Mouse (Mus musculus): ENCODE results near the gene Crtac1. TPM values are rescaled to one million over a fixed set of nuclear protein-coding genes. Genes with fewer than 3 reads are reported as not detected.

Gene Crtac1
- polyA plus RNA-seq, 1 experiment from 2014 or later, result 0.97 TPM

- H3K27ac ChIP-seq (ENCODE audit: low read depth), result no peak overlapping the region
- 49% methylated on average over 8 of the region's 8 CpGs for WGBS
- no peak overlapping the region for H3K4me2 ChIP-seq
- H3K9ac ChIP-seq, result no peak overlapping the region
- no peaks in the 10 kb centered on the region for H3K9me3 ChIP-seq (ENCODE audit: low read depth, low read length)
- DNase-seq (no peak), ATAC-seq (ENCODE audit: insufficient read depth) (no peak)
- no peak for TF ChIP-seq CTCF (IDR thresholded peaks at IDR 0.05; ENCODE audit: low read depth)
- no peak overlapping the region for H3K4me3 ChIP-seq (ENCODE audit: low read depth, low read length)
- H3K4me1 ChIP-seq (ENCODE audit: insufficient read depth), result no peaks in the 10 kb centered on the region
- no peaks in the 10 kb centered on the region for H3K27me3 ChIP-seq (ENCODE audit: insufficient read depth, low read length)
- no peaks in the 10 kb centered on the region for H3K36me3 ChIP-seq (ENCODE audit: insufficient read depth)
These were observed 10.9 kb upstream of the Crtac1 start for GRCm38 (mm10) chr19:42442246-42443197.

- ATAC-seq (ENCODE audit: insufficient read depth) (no peak), DNase-seq (peak; percentile 21)
- no peaks in the 10 kb centered on the region for H3K36me3 ChIP-seq (ENCODE audit: insufficient read depth)
- no peaks in the 10 kb centered on the region for H3K9me3 ChIP-seq (ENCODE audit: low read depth, low read length)
- H3K27ac ChIP-seq (ENCODE audit: low read depth), result no peak overlapping the region
- no peaks in the 10 kb centered on the region for H3K4me1 ChIP-seq (ENCODE audit: insufficient read depth)
- no peak overlapping the region for H3K4me2 ChIP-seq
- no peak overlapping the region for H3K4me3 ChIP-seq (ENCODE audit: low read depth, low read length)
- 21% methylated on average over 3 of the region's 3 CpGs for WGBS
- no peak overlapping the region for H3K9ac ChIP-seq
- TF ChIP-seq CTCF (IDR thresholded peaks at IDR 0.05; ENCODE audit: low read depth), result peak; percentile 28; the same call in 1 of the 2 replicates
- peaks cover 2% of the 10 kb centered on the region; the same call in 1 of the 2 replicates for H3K27me3 ChIP-seq (ENCODE audit: insufficient read depth, low read length)
These were observed 8.5 kb upstream of the Crtac1 start for GRCm38 (mm10) chr19:42440089-42440488.

DNA sequence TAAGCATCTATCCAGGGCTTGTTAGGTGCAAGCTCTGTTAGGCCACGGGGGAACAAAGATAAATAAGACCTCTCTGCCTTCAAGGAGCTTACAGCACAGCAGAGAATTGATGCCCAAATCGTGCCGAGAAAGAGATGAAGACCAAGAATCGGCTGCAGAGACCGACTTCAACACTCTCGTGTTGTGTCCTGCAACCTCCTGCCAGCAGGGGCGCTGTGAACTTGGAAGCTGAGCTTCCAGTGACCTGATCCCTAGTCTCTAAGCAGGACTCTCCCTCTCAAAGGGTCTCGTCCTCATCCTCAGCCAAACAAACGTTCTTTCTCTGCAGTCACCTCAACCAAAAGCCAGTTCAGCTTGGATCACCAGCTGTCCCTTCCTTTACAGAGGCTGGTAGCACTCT is 7.8 kb upstream of the Crtac1 start:
- H3K4me2 ChIP-seq, result no peak overlapping the region
- TF ChIP-seq CTCF (IDR thresholded peaks at IDR 0.05; ENCODE audit: low read depth), result peak; percentile 39
- H3K27me3 ChIP-seq (ENCODE audit: insufficient read depth, low read length), result peaks cover 9% of the 10 kb centered on the region; the same call in 1 of the 2 replicates
- no peak overlapping the region for H3K4me3 ChIP-seq (ENCODE audit: low read depth, low read length)
- no peaks in the 10 kb centered on the region for H3K9me3 ChIP-seq (ENCODE audit: low read depth, low read length)
- WGBS, result 71% methylated on average over 9 of the region's 9 CpGs
- no peak overlapping the region for H3K9ac ChIP-seq
- H3K27ac ChIP-seq (ENCODE audit: low read depth), result no peak overlapping the region
- H3K4me1 ChIP-seq (ENCODE audit: insufficient read depth), result no peaks in the 10 kb centered on the region
- ATAC-seq (ENCODE audit: insufficient read depth) (no peak), DNase-seq (peak; percentile 14)
- no peaks in the 10 kb centered on the region for H3K36me3 ChIP-seq (ENCODE audit: insufficient read depth)

- Histone ChIP-seq H3K27ac (ENCODE audit: low read depth) (no peak overlapping the region), H3K4me3 (ENCODE audit: low read depth, low read length) (no peak overlapping the region), H3K27me3 (ENCODE audit: insufficient read depth, low read length) (peaks cover 46% of the 10 kb centered on the region), H3K4me2 (no peak overlapping the region), H3K9ac (no peak overlapping the region), H3K36me3 (ENCODE audit: insufficient read depth) (no peaks in the 10 kb centered on the region), H3K9me3 (ENCODE audit: low read depth, low read length) (no peaks in the 10 kb centered on the region), H3K4me1 (ENCODE audit: insufficient read depth) (no peaks in the 10 kb centered on the region)
- DNase-seq (no peak), ATAC-seq (ENCODE audit: insufficient read depth) (no peak)
- TF ChIP-seq CTCF (IDR thresholded peaks at IDR 0.05; ENCODE audit: low read depth), result no peak
- WGBS, result 51% methylated on average over 4 of the region's 4 CpGs
These were observed 4.0 kb upstream of the Crtac1 start for GRCm38 (mm10) chr19:42435621-42436020.

- no peak for ATAC-seq (ENCODE audit: insufficient read depth)
- H3K9ac ChIP-seq, result no peak overlapping the region
- no peak for DNase-seq
- no peaks in the 10 kb centered on the region for H3K36me3 ChIP-seq (ENCODE audit: insufficient read depth)
- no peak for TF ChIP-seq CTCF (IDR thresholded peaks at IDR 0.05; ENCODE audit: low read depth)
- H3K4me1 ChIP-seq (ENCODE audit: insufficient read depth), result no peaks in the 10 kb centered on the region
- no peak overlapping the region for H3K27ac ChIP-seq (ENCODE audit: low read depth)
- no peaks in the 10 kb centered on the region for H3K9me3 ChIP-seq (ENCODE audit: low read depth, low read length)
- 39% methylated on average over 8 of the region's 8 CpGs for WGBS
- peaks cover 61% of the 10 kb centered on the region for H3K27me3 ChIP-seq (ENCODE audit: insufficient read depth, low read length)
- H3K4me3 ChIP-seq (ENCODE audit: low read depth, low read length), result peak overlapping the region; percentile 49
- peak overlapping the region; percentile 82 for H3K4me2 ChIP-seq
These were observed 1.2 kb upstream of the Crtac1 start for GRCm38 (mm10) chr19:42432761-42433160.

- no peak overlapping the region for H3K27ac ChIP-seq (ENCODE audit: low read depth)
- peak; percentile 69 for DNase-seq
These were observed 608 bp upstream of the Crtac1 start for GRCm38 (mm10) chr19:42432191-42432590.

GRCm38 (mm10) chr19:42430981-42431380 is 602 bp downstream of the Crtac1 start:
- 3% methylated on average over 19 of the region's 19 CpGs for WGBS
- peak overlapping the region; percentile 49 for H3K4me3 ChIP-seq (ENCODE audit: low read depth, low read length)
- H3K9ac ChIP-seq, result no peak overlapping the region
- TF ChIP-seq CTCF (IDR thresholded peaks at IDR 0.05; ENCODE audit: low read depth), result no peak
- DNase-seq (peak; percentile 3), ATAC-seq (ENCODE audit: insufficient read depth) (peak; percentile 21; the same call in 1 of the 2 replicates)
- H3K36me3 ChIP-seq (ENCODE audit: insufficient read depth), result no peaks in the 10 kb centered on the region
- H3K9me3 ChIP-seq (ENCODE audit: low read depth, low read length), result no peaks in the 10 kb centered on the region
- H3K4me1 ChIP-seq (ENCODE audit: insufficient read depth), result no peaks in the 10 kb centered on the region
- H3K27me3 ChIP-seq (ENCODE audit: insufficient read depth, low read length), result peaks cover 61% of the 10 kb centered on the region
- H3K27ac ChIP-seq (ENCODE audit: low read depth), result no peak overlapping the region
- H3K4me2 ChIP-seq, result peak overlapping the region; percentile 82

More at GRCm38 (mm10) chr19:42432191-42432590, 608 bp upstream of the Crtac1 start:
- Histone ChIP-seq H3K36me3 (ENCODE audit: insufficient read depth) (no peaks in the 10 kb centered on the region), H3K9me3 (ENCODE audit: low read depth, low read length) (no peaks in the 10 kb centered on the region), H3K4me3 (ENCODE audit: low read depth, low read length) (peak overlapping the region; percentile 49), H3K9ac (peak overlapping the region; percentile 42), H3K4me1 (ENCODE audit: insufficient read depth) (no peaks in the 10 kb centered on the region), H3K4me2 (peak overlapping the region; percentile 82), H3K27me3 (ENCODE audit: insufficient read depth, low read length) (peaks cover 61% of the 10 kb centered on the region)
- under 1% methylated on average over 40 of the region's 44 CpGs for WGBS
- peak; percentile 74 for ATAC-seq (ENCODE audit: insufficient read depth)
- no peak for TF ChIP-seq CTCF (IDR thresholded peaks at IDR 0.05; ENCODE audit: low read depth)
